Mouse (Mus musculus) left cerebral cortex, postnatal 25 days (tissue): ENCODE data around the gene Glcci1. TPM values are rescaled to one million over a fixed set of nuclear protein-coding genes. Genes with fewer than 3 reads are reported as not detected.

ENCODE experiments used
- DNase-seq, 2 experiments: peaks; one replicate each; pipeline ENCODE4 v3.0.0; 2022; ENCODE audit warnings: low spot score in 2 of 2, mixed read lengths in 1 of 2
- intact Hi-C: fragments of 180-260 bp; cut with DNase I; formaldehyde crosslinking; loops from one replicate; pipeline ENCODE4 v1.15.1; 2025
- total RNA-seq, 2 experiments: library from RNA; stranded (reverse); gene quantifications; 2 replicates each; pipeline ENCODE4 v1.2.3; 2021

The Glcci1 gene
- total RNA-seq, 2 experiments from 2014 or later: 122 to 123 TPM

- intact Hi-C loops: no loop called here
- DNase-seq: no peak
Observed at GRCm38 (mm10) chr6:8489938-8490585, 19.3 kb upstream of the Glcci1 start.

- intact Hi-C loops: no loop called here
- no peak for DNase-seq
Observed at GRCm38 (mm10) chr6:8492248-8492647, 17.2 kb upstream of the Glcci1 start.

- no peak for DNase-seq
- intact Hi-C loops: no loop called here
Observed at GRCm38 (mm10) chr6:8495109-8495826, 14.1 kb upstream of the Glcci1 start.

GRCm38 (mm10) chr6:8495827-8496222 is 13.6 kb upstream of the Glcci1 start:
- intact Hi-C loops: no loop called here
- DNase-seq: no peak

GRCm38 (mm10) chr6:8497234-8497867 is 12.0 kb upstream of the Glcci1 start:
- no peak for DNase-seq
- intact Hi-C loops: no loop called here

- intact Hi-C loops: no loop called here
- DNase-seq: no peak
Observed at GRCm38 (mm10) chr6:8497868-8498257, 11.5 kb upstream of the Glcci1 start.

GRCm38 (mm10) chr6:8498961-8499360 is 10.4 kb upstream of the Glcci1 start:
- intact Hi-C loops: no loop called here
- no peak for DNase-seq

- DNase-seq: no peak
- intact Hi-C loops: no loop called here
Observed at GRCm38 (mm10) chr6:8503953-8504352, 5.4 kb upstream of the Glcci1 start.

GRCm38 (mm10) chr6:8504521-8505228 is 4.7 kb upstream of the Glcci1 start:
- intact Hi-C loops: loop anchor here (5.0 kb wide), 2 partner anchors 77 to 92 kb away; no protein-coding TSS in a partner anchor
- no peak for DNase-seq

GRCm38 (mm10) chr6:8506631-8507030 is 2.8 kb upstream of the Glcci1 start:
- intact Hi-C loops: loop anchor here (5.0 kb wide), 2 partner anchors 79 to 94 kb away; no protein-coding TSS in a partner anchor
- no peak for DNase-seq

- intact Hi-C loops: loop anchor here (1.0 to 5.0 kb wide), 3 partner anchors 82 to 250 kb away; partner anchors contain the start of genes Gm45062, Rpa3 and Umad1
- DNase-seq: peak; percentile 99 to 100
Observed at GRCm38 (mm10) chr6:8508883-8509536, 390 bp upstream of the Glcci1 start.

- intact Hi-C loops: loop anchor here (1.0 to 5.0 kb wide), 7 partner anchors 83 to 251 kb away; partner anchors contain the start of genes Gm45062, Rpa3 and Umad1
Observed at GRCm38 (mm10) chr6:8509961-8510863, 812 bp downstream of the Glcci1 start.

GRCm38 (mm10) chr6:8510864-8511428 is 1.5 kb downstream of the Glcci1 start:
- DNase-seq: peak; percentile 22
- intact Hi-C loops: loop anchor here (5.0 kb wide), 4 partner anchors 131 to 234 kb away; no protein-coding TSS in a partner anchor

More at GRCm38 (mm10) chr6:8509961-8510863, 812 bp downstream of the Glcci1 start:
- peak; percentile 19 to 22 for DNase-seq

GRCm38 (mm10) chr6:8511447-8511846 is 2.0 kb downstream of the Glcci1 start:
- intact Hi-C loops: loop anchor here (5.0 kb wide), 4 partner anchors 131 to 234 kb away; no protein-coding TSS in a partner anchor
- no peak for DNase-seq

GRCm38 (mm10) chr6:8512416-8512815 is 3.0 kb downstream of the Glcci1 start:
- intact Hi-C loops: loop anchor here (5.0 kb wide), 4 partner anchors 130 to 235 kb away; no protein-coding TSS in a partner anchor
- peak in 1 of 2 experiments; percentile 25 for DNase-seq

- intact Hi-C loops: no loop called here
- no peak for DNase-seq
Observed at GRCm38 (mm10) chr6:8519687-8520086, 10.3 kb downstream of the Glcci1 start.

GRCm38 (mm10) chr6:8521231-8521630 is 11.8 kb downstream of the Glcci1 start:
- DNase-seq: no peak
- intact Hi-C loops: no loop called here

- intact Hi-C loops: no loop called here
- no peak for DNase-seq
Observed at GRCm38 (mm10) chr6:8524717-8525116, 15.3 kb downstream of the Glcci1 start.
